Mouse (Mus musculus): ENCODE measurements around the gene Ncoa1. TPM values are rescaled to one million over a fixed set of nuclear protein-coding genes. Genes with fewer than 3 reads are reported as not detected.
"Not testable (repeated sequence)": the region's sequence is repeated elsewhere in the genome, so short reads cannot be mapped to it uniquely, and the experiment has no call there.

Gene Ncoa1
- total RNA-seq, 2 experiments from 2014 or later: 128 to 142 TPM

- DNase-seq: no peak
Measured at GRCm38 (mm10) chr12:4392074-4392473, 84.9 kb downstream of the Ncoa1 start.

- DNase-seq: no peak
Measured at GRCm38 (mm10) chr12:4391256-4391655, 85.7 kb downstream of the Ncoa1 start.

GRCm38 (mm10) chr12:4390721-4391120 lies 86.3 kb downstream of the Ncoa1 start:
- DNase-seq: no peak

DNA sequence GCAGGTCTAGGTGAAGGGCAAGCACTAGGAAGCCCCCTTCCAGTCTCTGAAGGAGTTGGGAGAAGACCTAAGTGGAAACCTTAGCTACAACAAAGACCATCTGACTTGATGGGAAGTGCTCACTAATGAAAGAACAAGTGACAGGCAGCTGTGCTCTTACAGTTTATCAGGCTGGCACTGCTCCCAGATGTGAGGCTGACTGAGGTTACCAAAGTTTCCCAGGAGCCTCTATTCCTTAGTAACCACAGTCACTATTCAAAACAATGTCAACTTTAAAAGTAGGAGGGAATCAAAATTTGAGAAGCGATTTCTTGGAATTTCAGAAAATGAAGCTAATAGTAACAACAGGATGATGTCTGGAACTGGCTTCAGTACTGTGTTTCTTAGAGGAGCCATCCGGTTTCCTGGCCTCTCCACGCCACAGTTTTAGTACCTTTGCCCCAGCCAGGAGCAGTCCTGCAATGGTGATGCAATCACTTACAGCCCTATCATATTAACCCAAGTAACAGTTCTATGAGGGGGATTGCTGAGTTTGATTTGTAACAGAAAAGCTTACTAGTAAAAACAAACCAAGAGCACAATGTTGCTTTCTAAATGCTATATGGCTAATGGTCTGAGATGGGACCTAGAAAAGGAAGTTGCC lies 90.8 kb downstream of the Ncoa1 start:
- DNase-seq: no peak

GRCm38 (mm10) chr12:4383061-4383460 lies 93.9 kb downstream of the Ncoa1 start:
- no peak for DNase-seq

DNA sequence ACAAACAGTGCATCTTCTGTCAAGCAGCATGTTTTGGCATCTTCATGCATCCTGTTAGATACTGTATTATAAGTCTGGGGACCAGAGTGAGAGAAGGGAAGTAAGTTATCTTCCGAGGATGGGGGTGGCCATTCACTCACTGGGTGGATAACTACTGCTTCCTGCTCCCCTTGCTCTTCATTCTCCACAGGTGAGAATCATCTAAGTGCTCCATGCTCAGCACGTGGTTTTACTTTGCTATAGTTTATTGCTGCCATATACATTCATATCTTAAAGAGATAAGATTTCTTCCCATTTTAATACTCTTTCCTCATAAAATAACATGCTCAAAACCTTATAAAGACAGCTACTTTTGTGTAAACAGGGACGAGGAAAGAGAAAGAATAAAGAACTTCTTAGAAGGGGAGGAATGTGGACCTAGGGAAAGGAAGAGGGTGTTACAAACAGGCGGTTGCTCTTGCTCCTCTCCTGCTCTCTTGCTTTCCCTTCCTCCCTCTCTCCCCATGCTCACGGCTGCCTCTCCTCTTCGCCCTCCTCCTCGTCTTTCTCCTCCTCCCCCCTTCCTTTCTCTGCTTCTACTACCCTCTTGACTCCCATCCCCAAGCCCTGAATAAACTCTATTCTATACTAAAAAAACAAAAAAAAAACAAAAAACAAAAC lies 97.6 kb downstream of the Ncoa1 start:
- DNase-seq: no peak

DNA sequence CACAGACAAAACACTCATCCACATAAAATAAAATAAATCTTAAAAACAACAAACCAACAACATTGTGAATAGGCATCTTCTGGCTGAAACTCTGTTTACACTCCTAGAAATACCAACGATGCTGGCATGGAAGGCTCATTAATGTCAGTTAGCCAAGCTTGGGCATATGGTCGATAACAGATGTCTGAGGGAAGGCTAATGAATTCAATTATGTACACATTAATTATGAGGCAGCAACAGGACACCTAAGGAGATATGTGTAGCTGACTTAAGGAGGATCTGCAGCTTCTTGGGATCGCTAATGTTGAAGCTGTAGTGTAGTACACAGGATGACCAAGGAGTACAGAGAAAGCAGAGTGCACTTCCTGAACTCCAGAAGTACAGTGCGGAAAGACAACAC lies 100.5 kb downstream of the Ncoa1 start:
- no peak for DNase-seq

GRCm38 (mm10) chr12:4374816-4375493 lies 102.0 kb downstream of the Ncoa1 start:
- no peak for DNase-seq

- DNase-seq: no peak
Measured at GRCm38 (mm10) chr12:4371406-4371805, 105.6 kb downstream of the Ncoa1 start.

DNA sequence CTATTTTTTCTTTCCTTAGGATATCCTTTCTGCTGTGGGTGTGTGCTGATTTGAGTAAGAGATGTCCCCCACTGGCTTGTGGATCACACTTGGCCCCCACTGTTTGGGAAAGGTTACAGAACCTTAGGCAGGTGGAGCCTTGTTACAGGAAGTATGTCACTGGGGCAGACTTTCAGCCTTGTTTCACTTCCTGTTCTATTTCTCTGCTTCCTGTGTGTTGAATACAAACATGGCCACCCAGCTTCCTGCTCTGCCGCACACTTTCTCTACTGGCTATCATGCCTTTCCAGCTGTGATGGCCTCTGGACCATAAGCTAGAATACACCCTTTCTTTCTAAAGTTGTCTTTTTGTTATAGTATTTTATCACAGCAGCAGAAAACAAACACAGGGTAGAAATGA lies 111.0 kb downstream of the Ncoa1 start:
- no peak for DNase-seq

GRCm38 (mm10) chr12:4359475-4359874 lies 117.5 kb downstream of the Ncoa1 start:
- DNase-seq: no peak

DNA sequence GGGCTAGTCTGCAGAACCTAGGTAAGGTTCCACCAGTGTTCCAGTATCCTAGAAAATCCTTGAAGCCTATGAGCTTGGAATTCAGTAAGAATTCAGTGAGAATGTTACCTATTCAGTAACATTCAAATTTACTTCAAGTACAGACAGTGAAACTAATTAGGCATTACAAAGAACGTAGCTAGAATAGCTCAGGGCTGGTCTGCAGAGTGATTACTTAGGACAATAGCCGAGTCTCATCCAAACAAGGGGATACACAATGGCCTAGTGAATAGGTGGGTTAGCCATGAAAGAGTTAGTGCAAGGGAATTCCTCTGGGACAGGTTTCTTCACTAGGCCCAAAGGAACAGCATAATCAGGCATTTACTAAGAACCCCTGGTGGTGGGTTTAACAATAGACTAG lies 118.3 kb downstream of the Ncoa1 start:
- DNase-seq: not testable (repeated sequence)

DNA sequence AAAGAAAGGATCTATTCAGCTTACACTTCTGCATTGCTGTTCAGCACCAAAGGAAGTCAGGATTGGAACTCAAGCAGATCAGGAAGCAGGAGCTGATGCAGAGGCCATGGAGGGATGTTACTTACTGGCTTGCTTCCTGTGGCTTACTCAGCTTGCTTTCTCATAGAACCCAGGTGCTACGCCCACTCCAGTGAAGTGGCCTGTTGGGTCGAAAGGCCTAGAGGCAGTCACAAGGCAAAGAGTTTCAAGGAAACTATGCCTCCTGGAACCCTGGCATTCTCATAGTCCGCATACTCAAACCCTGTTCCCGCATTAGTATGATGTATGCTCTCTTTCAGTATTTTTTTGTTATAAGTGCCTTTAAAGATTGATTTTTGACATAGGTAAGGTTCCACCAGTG lies 118.9 kb downstream of the Ncoa1 start:
- no peak for DNase-seq

DNA sequence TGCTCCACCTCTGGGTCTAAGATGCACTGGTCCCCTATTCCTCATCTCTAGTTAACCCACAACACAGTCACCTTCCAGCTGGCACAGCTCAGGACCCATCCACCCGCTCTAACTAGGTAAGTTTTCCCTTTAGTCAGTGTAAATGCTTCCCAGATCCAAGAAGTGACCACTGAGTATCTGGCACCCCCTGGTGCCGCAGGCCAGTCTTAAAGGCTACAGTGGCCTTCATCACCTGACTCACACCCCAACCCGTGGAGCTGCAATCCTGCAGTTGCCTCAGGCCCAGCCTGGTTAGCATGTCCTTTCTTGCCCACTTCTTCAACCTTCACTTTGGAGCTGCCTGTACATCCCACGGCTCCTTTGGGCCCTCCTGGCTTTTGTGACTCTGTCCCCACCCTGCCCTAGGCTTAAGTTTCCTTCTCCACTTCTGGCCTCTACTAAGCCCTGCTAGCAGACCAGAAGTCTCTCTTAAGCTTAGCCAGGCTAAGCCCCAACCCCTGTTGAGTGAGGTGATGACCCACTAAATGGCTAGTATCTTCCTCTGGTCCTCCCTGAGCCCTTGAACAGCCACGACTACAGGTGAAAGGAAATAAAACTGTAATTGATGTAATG lies 120.0 kb downstream of the Ncoa1 start:
- DNase-seq: no peak

GRCm38 (mm10) chr12:4355019-4355730 lies 121.8 kb downstream of the Ncoa1 start:
- no peak for DNase-seq

DNA sequence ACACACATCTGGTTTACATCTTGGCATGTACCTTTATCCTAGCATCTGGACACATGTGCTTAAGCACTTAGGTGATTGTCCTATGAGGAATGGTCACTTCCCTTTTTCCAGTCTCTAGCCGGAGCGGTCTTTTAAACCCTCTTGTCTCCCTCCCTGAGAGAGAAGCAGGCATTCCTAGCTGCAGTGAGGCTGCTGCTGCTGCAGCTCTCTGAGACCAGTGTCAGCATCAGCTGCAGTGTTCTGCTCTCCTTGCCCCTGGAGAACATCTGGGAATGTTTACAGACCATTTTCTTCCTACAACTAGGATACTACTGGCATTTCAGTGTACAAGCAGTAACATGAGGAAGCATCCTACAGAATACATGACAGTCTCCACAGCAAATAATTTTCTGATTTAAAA lies 133.8 kb downstream of the Ncoa1 start:
- no peak for DNase-seq

GRCm38 (mm10) chr12:4342087-4342486 lies 134.9 kb downstream of the Ncoa1 start:
- no peak for DNase-seq

- no peak for DNase-seq
Measured at GRCm38 (mm10) chr12:4340325-4340924, 136.6 kb downstream of the Ncoa1 start.

GRCm38 (mm10) chr12:4323604-4324003 lies 153.4 kb downstream of the Ncoa1 start:
- DNase-seq: no peak

- DNase-seq: no peak
Measured at GRCm38 (mm10) chr12:4322227-4322626, 154.8 kb downstream of the Ncoa1 start.

DNA sequence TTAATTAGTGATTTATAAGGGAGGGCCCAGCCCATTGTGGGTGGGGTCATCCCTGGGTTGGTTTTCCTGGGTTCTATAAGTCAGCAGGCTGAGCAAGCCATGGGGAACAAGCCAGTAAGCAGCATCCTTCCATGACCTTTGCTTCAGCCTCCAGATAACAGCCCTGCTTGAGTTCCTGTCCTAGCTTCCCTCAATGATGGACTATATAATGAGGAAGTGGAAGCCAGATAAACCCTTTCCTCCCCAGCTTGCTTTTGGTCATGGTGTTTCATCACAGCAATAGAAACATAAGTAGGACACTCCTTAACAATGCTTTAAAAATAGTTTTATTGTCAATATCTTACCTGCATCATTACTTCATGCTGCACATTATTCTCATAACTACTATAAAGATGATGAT lies 163.2 kb downstream of the Ncoa1 start:
- no peak for DNase-seq

DNA sequence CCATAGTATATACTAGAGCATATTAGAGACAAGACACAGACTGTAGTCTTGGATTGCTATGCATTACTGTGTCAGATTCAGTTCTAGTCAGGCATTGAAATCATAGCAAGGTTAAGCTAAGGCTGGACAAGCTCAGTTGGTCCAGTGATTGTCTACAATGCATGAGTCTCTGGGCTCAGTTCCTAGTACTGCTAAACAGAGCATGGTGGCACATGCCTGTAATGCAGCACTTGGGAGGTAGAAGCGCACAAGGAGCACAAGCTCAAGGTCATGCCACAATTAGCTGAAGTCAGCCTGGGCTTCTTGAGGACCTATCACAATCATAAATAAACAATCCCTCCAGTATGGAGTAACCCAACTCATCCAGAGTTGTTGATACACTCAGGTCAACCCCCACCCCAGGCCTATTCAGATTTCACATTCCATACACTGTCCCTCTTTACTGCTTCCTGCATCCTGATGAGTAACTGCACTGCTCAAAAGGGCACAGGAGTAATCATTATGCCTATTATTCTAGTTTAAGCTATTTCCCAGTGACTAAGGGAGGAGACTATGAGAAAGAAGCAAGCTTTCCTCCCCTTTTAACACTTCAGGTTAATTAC lies 170.2 kb downstream of the Ncoa1 start:
- DNase-seq: no peak
